Mouse (Mus musculus) cerebellum, adult 18-20 months (tissue): Measurements from ENCODE around the gene Cdh8.
"Not testable (repeated sequence)": the region's sequence is repeated elsewhere in the genome, so short reads cannot be mapped to it uniquely, and the experiment has no call there.

Experiments
- DNase-seq, 2 experiments: peaks; one replicate each; pipeline ENCODE4 v3.0.0; 2021

The Cdh8 gene

DNA sequence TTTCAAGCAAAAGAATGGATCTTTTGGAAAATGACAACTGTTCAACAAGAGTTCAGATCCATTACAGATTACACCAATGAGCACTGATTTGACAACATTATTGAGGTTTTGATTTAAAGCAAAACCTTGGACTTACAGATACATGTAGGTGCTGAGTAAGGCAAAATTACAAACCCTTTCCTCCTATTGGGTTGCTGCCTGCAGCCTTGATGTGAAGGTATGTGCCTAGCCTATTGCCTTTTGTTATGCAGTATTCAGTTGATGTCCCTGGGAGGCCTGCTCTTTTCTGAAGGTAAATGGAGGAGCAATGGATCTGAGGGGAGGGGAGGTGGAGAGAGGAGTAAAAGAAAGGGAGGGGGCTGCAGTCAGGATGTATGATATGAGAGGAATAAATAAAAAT lies 135.9 kb downstream of the Cdh8 start:
- no peak for DNase-seq

DNA sequence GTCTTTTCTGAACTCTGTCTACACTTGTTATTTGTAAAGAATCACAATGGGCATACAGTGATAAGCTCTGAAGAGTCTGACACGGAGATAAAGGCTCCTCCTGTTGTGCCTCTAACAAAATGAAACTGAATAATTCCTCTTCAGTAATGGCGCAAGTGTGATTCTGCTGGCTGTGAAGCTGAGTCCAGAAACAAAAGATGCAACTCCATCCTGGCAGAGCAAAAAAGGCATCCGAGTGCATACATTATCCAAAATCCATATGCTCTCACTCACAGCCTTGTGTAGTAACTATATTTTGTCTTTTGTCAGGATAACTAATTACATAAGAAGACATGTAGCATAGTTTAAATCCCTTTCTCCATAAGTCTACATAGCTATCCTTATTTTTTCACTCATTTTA lies 149.1 kb downstream of the Cdh8 start:
- no peak for DNase-seq

DNA sequence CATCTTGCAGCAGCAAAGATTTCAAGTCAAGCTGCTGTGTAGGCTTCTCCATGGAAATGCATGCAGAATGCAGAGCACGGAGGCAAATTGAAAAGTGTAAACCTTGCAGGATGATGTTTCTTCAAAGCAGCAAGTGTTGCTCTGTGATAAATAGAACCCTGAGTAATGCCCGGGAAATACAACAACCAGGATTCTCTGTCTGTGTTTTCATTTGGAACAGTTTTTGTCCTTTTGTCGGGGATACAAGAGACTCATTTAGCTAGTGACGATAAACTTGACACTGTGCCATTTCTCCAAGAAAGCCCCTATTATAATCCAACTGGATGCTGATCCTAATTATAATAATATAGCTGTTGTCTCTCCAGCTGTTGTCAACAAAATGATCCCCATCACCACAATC lies 181.9 kb downstream of the Cdh8 start:
- DNase-seq: no peak

DNA sequence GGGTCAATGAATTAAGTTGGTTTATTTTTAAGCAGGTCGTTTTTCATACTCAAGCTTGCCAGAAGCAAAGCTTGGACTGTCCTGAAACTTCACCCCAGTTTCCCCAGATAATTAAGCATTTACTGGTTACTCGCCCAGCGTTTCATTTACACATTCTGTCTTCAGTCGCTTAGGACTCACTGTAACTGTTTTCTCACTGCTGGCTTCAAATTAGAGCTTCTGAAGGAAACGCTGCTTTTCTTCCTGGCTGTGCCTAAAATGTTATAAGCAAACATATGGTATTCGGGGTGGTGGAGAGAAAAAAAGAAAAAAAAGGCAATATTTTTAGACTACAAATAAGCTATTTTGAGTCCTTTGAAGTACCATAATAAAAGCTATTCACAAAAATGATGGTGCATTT lies 192.6 kb downstream of the Cdh8 start:
- peak in 1 of 2 experiments; percentile 14 for DNase-seq

DNA sequence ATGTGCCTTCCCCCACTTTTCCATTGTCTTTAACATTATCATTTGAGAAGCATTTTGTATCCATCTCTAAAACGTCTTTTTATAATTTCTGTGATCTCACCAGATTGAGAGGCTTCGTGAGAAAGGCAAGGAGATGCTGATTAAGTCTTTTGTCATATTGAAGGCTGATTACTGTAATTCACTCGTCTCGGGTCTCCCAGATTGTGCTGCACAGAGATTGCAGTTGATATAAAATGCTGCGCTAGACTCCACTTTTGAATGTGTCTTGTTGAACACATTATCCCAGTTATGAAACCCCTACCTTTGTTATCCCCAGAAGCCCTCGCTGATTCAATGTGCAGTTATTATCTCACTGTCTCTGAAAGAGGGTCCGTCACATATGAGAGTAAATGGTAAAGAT lies 211.1 kb downstream of the Cdh8 start:
- no peak for DNase-seq

DNA sequence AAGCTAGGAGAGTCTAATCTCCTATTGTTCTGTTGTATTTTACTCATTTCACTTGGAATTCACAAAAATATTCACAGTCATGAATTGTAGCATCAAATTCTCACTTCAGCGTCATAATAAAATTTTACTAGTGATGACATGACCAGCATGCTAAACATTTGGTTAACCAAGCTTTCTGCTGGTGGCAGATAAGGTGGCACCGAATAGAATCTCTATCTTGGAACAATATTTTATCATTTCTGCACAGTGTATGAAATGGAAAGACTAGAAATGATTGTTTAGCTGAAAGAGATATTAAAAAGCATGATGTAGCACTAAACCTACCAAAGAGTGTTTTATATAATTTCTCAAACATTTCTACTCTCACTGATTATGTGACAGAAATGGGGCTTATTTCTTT lies 225.6 kb downstream of the Cdh8 start:
- DNase-seq: no peak

DNA sequence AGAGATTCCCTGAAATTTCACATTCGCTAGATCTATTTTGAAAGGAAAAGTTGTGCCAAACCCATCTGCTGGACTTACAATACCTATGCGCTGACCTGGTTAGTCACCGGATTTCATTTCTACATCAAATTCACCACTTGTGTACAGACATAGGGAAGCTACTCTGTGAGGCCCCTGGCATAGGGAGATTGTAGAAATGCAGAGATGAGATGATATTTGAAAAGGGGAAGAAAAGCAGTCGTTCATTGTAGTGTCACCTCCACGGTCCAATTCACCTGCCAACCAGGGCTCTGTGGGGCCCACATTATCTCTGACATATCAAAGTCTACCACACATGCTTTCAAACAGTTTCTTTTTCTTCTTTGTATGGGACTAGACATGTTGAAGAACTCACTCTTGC lies 229.4 kb downstream of the Cdh8 start:
- DNase-seq: peak in 1 of 2 experiments; percentile 9

DNA sequence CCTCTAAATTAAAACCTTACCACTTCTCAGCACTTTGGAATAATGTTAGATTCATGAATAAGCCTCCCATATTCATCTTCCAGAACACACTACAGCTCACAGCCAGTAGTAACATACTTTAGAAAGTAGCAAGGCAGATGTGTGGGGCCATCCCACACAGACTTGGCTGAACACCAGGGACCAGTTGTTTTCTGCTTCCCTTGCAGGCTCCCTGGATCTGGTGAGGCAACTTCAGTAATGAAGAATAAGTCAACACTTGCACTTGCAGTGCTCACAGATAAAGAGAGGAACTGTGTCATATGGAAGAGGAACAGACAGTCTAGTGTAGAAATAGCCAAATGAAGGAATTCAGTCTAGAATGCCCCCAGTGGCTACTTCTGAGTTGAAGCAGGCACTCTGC lies 232.1 kb downstream of the Cdh8 start:
- no peak for DNase-seq

DNA sequence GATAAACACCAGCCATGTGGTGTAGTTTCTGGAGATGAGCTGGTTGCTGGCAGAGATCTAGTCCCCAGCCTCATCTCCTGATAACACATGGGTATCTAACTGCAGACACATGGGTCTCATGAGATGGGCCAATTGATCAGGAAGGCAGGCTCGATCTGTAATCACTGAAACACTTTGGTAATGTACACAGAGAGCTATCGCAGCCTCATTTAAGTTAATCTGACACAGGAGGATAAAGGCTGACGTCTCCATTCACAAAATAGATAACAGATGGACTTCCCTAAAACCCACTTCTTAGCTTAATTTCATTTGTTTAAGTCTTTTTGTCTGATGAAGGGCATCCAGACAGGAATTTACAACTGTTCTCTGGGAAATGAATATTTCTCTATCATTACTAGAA lies 249.3 kb downstream of the Cdh8 start:
- no peak for DNase-seq

DNA sequence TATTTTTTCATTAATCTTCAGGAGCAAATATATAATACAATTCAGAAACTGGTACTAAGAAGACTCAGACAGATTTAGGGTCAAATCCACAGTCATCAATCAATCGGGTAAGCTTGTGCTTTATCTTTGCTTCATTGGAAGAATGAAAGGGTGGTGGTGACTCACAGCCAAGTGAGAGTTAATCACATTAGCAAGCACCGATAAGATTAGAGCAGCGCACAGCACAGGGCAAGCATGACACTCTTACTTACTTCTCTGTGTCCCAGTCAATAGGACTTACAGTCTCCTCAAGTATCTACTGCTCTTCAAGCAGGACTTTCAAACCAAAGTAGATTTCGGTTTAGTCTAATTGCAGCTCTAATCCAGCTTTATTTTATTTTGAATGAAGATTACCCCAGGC lies 254.6 kb downstream of the Cdh8 start:
- DNase-seq: no peak

DNA sequence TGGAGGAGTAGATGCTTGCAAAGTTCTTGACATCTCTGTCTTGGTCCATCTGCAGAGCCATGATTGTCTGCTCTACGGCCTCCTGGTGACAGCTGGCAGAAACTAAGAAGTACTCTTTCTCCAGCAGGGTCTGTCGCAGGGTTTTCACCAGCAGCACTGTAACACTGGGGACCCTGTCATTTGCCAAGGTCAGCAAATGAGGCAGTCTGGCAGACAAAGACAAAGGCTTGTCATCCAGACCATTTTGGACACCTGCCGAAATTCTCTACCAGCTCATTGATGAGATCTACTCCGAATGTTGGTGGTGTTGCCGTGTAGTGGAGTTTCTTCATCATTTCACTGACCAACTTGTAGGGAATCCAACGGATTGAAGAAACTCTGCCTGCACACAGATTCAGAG lies 270.8 kb downstream of the Cdh8 start:
- DNase-seq: no peak

DNA sequence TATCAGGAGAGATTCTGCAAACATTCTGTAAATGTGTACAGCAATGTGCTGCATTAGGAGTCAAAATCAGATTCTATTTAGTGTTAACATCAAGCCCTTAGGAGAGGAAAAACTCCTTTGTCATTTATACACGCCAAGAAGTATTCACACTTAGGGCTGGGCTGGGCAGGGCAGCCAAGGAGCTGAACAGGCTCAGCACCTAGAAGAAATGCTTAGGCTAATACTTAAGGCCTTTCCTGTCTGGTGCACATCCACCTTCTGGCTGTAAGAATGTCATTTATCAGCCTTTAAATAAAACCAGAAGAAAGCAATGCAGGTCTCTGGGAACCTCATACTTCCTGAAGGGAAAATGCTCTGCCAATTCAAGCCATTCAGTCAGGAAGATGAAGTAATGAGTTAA lies 271.5 kb downstream of the Cdh8 start:
- DNase-seq: not testable (repeated sequence)

DNA sequence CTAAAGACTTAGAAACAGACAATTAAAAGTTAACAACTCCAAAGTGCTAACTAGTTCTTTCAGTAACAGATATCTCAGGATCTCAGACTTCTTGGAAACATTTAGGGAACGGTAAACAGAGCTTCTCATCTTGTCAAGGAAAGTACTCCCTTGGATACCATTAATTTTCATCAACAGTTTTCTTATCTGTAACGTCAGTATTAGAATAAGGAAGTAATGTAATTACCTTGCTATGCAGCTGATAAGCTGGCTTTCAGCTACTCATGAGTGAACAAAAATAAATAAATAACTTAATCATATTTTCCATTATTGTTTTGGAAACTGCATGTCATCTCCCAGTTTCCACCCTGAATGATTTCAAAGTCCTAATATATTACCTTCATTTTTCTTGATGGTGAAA lies 317.8 kb downstream of the Cdh8 start:
- DNase-seq: no peak

DNA sequence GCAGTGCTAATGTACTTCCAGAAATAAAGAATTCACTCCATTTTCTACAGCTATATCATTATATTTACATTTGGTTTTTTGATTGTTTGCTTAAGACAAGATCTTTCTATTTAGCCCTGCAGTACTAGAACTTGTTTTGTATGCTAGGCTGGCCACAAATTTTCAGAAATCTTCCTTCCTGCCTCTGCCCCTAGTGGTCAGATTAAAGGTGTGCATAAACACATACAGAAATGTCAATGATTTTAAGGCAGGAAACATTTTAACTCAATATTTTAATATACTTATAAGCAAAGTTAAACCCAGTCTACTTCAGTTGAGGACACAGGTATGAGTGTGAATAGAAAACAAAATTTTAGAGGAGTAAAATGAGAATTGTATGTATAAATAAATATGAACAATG lies 364.9 kb downstream of the Cdh8 start:
- DNase-seq: no peak

DNA sequence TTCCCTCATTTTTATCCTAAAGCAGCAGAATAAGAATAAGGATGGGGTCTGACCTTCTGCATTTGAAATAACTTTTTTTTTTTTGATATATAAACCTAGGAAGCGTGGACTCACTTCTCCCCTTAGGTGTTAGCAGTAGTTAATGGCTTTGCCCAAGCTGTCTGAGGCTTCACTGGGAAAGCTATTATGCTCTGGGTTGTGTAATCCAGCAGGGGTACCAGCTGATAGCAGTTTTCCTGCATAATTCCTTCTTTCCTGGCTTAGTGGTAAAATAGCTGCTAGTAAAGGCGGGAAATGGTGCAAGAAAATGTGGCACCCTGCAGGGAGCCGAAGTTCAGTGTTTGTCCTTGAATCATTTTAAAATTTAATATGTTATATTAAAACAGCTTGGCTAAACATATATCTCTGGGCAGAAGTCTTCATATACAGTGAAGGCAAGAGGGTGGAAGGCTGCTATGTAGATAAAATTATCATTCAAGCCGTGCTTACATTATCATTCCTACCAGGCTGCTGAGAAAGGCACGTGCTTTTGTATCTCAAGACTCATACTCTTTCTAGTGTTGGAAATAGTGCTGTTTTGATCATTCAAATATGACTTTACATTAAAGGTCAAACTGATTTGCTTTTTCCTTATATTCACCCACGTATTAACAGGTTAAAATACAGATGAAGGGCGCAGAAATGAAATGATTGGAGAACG lies 367.5 kb downstream of the Cdh8 start:
- no peak for DNase-seq

DNA sequence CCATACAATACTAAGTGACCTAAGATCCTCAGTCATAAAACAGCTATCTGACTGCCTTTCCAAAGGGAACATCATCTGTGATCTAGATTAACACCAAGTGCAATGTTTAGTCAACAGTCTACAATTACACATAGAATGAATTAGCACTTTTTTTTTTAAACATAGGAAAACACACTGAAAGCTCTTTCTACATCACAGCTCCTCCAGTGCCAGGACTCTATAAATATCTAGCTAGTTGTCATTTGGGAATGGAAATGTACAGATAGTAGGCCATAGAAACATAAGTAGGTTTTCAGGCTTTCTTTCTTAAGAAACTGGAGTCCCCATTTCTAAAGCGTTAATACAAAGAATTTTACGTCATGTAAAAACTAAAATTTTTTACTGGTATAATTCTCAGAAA lies 375.8 kb downstream of the Cdh8 start:
- DNase-seq: no peak

DNA sequence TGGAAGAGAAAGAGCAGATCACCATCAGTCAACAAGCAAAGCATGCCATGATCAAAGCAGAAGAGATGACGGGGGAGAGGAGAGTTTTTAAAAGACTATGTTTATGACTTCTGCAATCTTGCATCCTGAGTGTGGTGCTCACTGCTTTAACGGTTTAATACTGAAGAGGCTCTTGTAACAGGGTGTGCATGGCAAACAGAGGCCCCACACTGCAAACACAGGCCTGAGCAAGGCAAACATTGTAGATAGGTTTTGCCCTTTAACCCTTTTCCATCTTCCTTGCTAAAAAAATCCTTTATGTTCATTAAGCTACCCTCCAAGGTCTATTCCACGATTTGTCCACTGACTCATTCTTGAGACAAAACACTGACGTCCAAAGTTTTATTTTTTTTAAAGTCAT lies 385.2 kb downstream of the Cdh8 start:
- no peak for DNase-seq
